Mouse (Mus musculus) kidney, adult 18-20 months (tissue): ENCODE results near the gene Gmds.

Experiments
- DNase-seq: peaks from one replicate; pipeline ENCODE4 v3.0.0; 2021

The Gmds gene

DNA sequence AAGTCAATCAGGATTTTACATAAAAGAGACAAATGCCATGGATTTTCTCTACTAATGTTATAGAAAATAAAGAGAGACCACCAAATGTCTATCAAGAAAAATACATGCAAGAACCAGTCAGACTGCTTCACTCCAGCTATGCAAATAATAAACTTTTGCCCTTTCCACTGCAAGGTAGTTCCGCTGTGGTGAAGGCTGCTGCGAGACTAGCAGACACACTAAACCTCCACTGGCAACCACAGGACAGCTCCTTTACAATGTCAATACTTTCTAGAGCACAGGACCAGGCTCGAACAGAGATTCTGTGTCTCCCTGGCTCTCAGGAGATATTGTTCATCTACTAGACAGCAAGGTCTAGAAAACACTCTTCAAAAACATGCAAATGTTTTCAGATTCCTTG is 71.8 kb downstream of the Gmds start:
- DNase-seq, result no peak

DNA sequence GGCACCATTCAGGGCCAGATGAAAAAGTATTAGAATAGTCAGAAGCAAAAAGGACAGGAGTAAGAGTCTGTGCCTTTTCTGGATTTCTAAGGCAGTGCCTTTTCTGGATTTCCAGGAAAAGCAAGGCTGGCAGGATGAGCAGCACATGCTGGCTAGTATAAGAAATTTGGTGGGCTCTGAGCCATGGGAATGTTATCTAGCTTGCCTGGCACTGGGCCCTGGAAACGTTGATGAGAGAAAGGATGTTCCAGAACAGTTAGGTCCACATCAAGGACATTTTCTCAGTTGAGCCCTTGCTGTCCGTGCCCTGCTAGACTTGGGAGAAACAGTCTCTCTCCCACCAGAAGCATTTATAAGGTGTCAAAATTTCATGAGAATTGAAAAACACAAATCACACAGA is 82.4 kb downstream of the Gmds start:
- DNase-seq, result no peak

- no peak for DNase-seq
Observed at GRCm38 (mm10) chr13:32252276-32252675, 86.3 kb downstream of the Gmds start.

- DNase-seq, result no peak
Observed at GRCm38 (mm10) chr13:32242200-32242599, 96.3 kb downstream of the Gmds start.

DNA sequence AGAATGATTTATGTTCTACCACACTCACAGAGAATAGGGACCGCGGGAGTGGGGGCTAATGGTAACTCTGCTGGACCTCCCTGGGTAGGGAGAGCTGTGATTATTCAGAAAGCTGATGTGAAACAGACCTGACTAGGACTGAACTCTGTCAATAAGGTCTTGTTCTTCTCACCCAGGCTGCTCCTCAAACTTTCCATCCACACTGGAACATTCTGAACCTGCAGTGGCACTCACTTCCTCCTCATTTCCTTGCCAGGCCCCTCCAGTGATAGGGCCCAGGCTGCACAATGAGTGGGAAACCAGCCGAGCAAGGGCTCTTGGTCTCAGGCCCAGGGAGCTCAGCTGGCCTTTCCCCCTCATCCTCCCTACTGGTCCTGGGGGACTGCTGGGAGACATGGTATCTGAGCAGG is 102.3 kb downstream of the Gmds start:
- peak; percentile 19 for DNase-seq

GRCm38 (mm10) chr13:32235046-32235445 is 103.5 kb downstream of the Gmds start:
- DNase-seq, result no peak

- DNase-seq, result no peak
Observed at GRCm38 (mm10) chr13:32234019-32234418, 104.5 kb downstream of the Gmds start.

DNA sequence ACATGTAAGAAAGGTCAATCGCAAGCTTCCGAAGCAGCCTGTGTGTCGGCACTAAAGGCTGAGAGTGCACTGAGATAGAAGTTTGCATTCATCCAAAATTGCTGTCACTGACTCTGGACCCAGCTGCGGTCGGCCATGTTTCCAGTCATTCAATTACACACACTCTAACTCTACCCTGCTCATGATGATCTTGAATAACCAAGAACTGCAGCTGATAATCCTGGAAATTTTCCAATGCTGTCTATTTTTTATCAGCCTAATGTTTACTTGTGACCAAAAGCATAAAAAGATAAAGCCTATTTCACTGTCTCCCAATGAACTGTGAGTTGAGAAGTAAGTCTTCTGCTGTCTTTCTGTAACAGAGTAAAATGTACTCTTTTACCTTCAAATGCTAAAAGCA is 106.1 kb downstream of the Gmds start:
- DNase-seq, result no peak

DNA sequence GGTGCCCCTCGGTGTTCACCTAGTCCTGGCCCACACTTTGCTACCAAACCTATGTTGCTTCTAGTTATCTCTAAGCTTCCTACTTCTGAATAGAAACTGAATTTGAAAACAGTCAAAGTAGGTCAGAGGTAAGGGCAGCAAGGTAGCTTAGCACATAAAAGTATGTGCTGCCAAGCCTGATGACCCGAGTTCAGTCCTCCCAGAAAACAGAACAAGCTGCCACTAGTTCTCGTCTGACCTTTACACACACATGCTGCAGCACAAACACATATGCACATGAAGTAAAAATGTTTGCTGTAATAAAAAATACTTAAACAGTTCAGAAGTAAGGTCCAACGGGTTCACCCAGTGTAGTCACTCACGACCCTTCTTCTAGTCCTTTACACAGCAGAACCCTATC is 106.6 kb downstream of the Gmds start:
- no peak for DNase-seq

DNA sequence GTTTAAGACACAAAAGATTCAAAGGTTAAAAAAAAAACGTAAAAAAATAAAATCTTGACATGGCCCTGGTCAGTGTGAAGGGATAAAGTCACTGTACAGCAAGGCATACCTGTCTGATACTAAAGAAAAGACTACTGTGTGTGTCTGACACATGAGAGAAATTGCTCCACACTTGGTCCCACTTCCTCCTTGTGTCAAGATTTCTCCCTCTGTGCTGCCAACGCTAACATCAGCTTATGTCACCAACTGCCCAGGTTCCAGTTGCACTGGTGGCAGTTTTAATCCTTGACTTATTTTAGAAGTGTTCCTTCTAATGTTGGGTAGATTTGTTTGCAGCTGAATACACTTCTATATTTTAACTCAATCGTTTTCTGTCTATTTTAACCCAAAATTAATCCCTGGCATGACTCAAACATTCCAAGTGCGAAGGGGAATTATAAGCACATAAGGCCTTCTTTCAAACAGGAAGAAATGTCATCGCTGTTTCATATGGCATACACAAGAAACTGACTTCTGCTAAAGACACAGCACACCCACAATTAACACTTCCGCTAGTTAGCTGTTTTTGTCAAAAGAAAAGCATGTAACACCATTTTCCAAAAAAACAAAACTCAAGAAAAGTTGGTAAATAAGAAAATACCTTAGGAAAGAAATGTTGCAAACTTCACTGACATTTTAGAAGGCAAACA is 110.5 kb downstream of the Gmds start:
- DNase-seq, result no peak

- DNase-seq, result no peak
Observed at GRCm38 (mm10) chr13:32217647-32218046, 120.9 kb downstream of the Gmds start.

DNA sequence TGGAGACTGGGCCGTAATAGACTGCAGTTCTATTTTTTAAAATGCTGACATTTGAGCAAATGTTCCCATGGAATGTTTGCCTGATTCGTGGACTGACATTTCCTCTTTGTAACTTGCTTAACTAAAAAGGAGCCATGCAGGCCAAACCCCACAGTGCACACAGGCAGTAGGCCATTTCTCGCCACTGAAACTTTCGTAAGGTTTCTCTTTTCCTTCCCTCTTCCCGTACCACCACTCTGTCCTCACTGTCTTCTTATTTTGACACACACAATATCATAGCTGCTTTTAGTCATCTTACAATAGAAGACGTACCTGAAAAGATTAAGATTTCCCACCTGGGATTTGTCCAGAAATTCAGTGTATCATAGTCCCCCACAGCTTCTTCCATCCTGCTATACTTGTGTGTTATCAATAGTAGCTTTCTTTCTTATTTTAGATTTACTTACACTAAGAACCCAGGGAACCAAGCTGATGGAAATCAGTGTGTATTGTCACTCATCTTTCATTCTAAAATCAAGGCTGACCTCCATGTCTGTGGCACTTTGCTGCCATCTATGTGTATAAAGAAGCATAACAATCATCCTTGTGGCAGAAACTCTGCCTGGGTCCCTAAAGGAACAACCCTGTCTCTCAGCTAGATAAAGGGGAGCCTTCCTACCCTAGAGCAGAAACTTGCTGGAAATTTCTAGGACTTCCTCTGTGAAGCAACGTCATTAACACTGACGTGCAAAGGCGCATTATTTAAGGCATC is 124.7 kb downstream of the Gmds start:
- DNase-seq, result peak; percentile 15

GRCm38 (mm10) chr13:32212125-32212524 is 126.4 kb downstream of the Gmds start:
- no peak for DNase-seq

DNA sequence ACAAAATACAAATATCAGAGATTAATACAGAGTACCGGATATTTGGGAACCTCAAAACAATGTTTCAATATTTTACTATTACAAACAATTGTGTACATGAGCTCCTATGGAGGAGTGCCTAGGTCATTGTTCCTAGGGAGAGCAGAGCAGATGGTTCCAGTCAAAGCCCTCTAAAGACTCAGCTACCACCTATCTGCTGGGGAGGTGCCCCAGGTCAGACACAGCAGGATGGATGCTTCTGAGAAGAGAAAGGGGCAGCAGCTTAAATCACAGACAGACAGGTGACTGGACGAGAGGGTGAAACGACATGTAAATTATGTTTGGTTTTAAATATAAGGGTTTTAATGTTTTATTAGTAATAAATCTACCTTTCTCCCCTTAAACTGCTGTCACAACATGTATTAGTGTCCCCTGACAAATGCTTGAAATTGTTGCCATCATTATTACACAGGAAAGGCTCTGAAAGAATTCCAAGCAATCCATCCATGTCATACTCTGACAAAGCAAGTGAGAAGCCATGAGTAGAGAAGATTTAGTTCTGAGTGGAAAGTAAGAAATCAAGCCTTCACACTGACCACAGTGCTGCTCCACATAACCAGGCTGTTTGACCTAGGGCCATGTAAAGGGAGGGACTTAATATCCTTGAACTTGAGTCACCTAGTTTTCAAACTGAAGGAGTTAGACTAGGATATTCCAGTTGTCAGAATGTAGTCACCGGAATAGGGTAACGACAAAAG is 131.2 kb downstream of the Gmds start:
- no peak for DNase-seq

DNA sequence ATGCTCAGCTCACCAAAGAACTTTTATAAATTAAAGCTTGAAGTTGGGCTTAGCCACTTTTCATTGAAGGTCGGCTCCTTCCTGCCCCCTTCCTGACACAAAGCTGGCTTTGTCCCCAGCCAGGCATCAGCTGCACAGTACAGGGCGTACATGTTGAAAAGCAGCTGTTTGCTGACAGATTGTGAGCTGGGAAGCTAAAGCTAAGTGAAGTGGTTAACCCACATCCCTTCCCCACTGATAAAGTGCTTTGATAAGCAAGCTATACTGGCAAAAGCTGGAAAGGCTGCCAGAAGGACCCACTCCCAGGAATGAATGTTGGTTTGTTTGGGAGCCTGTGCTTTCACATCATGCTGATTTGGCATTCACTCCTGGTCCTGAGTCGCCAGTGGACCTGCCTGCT is 158.6 kb downstream of the Gmds start:
- DNase-seq, result no peak

DNA sequence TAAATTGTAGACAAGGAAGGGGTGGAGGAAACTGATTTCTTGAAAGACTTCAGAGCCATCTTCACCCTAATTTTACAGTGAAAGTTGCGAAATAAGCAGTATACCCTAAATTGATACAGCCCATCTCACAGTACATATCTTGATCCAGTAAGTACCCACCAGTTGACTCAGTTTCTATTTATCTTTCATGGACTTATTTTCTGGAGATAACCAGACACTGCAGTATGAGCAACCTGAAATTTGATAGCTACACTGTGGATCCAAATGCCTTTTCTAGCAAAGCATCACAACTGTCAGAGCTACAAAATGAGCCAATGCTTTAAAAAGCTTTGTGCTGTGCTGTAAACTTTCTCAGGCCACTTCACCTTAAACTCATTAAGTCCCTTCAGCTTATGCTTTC is 159.9 kb downstream of the Gmds start:
- no peak for DNase-seq

DNA sequence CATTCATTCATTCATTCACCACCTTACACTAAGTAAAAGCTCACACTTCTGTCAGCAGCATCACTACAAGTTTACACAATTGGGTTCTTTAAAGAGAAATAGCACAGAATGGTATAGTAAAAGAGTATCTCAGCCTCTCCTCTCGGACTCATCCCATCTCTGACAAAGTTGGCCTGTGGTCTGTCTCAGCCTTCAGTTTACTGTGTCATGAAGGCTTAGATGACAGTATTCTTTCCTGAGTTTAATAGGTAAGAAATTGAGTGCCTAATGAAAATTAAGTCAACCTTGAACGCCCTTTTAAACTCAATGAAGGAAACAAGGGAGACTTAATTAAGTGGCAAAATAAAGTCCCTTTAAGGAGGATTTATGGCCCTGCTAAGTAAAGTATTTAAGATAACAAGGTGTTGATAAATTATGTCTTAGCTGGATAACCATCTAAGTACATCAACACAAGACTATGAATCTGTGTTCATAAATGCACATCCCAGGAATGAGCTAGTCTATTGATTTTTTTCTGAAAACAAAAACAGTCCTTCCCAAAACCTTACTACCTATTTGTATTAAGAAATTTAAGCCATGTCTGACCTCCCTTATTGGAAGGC is 160.6 kb downstream of the Gmds start:
- DNase-seq, result no peak

- no peak for DNase-seq
Observed at GRCm38 (mm10) chr13:32175028-32175427, 163.5 kb downstream of the Gmds start.

DNA sequence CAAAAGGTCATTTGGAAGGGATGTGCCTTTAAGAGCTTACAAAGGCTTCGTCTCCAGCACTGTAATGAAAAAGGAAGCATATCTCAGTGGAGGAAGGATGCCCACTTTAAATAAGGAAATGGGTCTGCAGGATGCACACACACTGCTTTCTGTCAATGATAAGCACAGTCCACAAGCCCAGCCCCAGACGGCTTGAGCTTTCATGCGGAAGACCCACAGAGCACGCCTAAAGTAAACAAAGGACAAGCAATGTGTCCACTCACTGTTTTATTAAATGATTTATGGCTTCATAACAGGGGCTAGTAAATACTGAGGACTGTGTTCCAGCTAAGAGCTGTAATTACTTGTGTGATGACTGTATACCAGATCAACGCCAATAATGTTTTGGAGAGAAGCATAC is 169.4 kb downstream of the Gmds start:
- peak; percentile 13 for DNase-seq

DNA sequence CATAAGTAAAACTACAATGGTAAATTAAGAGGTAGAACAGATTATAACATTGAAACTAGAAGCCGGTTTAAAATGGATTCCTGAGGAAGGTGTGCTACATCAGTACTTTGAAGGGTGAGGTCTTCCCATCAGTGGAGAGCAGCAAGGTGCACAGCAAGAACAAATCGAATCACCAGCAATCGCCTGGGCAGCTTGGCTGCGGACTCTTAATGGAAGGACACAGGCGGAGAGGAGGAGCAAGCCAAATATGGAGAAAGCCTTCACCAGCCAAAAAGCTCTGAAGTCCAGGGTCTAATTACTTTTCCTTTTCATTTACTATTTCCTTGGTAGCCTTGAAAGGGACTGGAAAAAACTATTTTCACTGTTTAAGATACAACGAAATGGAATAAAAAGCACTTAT is 170.7 kb downstream of the Gmds start:
- no peak for DNase-seq

GRCm38 (mm10) chr13:32165581-32165980 is 173.0 kb downstream of the Gmds start:
- no peak for DNase-seq

DNA sequence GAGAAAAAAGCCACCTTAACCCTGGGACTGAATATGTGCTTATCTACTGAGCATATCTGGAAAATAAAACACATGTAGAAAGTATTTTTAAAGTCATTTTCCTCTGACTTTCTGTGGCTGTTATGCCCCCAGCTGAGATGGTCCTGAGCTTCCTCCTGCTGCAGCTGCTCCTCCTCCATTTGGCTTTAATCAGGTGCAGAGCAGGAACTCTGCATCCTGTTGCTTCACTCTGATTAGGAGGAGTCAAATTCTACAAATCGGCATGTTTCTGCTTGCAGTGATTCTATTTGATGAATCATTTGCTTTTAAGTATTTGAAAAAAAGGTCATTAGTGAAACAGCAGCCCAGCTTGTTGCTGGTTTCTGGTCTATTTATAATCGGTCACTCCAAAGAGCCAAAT is 177.0 kb downstream of the Gmds start:
- DNase-seq, result no peak

GRCm38 (mm10) chr13:32158240-32158639 is 180.3 kb downstream of the Gmds start:
- DNase-seq, result no peak

DNA sequence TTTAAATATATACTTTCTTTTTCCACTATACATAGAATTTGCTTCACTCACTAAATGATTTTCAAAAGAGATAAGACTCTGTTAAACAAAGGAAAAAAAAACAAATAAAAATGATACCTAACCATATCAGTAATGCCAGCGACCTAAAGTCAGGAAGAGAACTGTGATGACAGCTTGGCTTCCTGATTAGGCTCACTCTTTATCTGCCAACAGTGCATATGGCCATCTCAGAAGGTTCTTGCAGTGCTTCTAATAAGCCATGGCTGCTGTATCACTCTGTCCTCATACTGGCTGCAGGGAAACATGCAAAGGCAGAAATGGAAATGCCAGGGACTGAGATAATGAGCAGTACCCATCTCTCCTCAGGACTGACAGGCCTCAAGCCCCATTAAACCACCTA is 192.6 kb downstream of the Gmds start:
- no peak for DNase-seq
